Mouse (Mus musculus) lung, adult 2 months (tissue): ENCODE measurements around the gene Thumpd2. TPM values are rescaled to one million over a fixed set of nuclear protein-coding genes. Genes with fewer than 3 reads are reported as not detected.
A peak's percentile ranks its signal among the peaks of the same experiment; 100 is the strongest.

ENCODE experiments used
- DNase-seq: peaks from one replicate; pipeline ENCODE4 v3.0.0; 2022
- H3K4me1 ChIP-seq: fragments of 200-500 bp; 2 replicates; pipeline ENCODE4 v1.6.1; 2011; ENCODE audit warnings: low read length; ENCODE audit not compliant: control insufficient read depth, insufficient read depth
- H3K4me3 ChIP-seq: fragments of 200-500 bp; replicated peaks from 2 replicates; pipeline ENCODE3; 2011; ENCODE audit warnings: low read depth, mild to moderate bottlenecking, control low read depth, low read length; ENCODE audit errors: extremely low read depth
- CTCF ChIP-seq: fragments of 200-500 bp; IDR thresholded peaks from 2 replicates; pipeline ENCODE4 v1.5.1; 2011; ENCODE audit warnings: mild to moderate bottlenecking, low read length, control low read depth; ENCODE audit not compliant: insufficient read depth
- POLR2A ChIP-seq: fragments of 200-500 bp; IDR thresholded peaks from 2 replicates; pipeline ENCODE4 v1.6.1; 2011; ENCODE audit warnings: low read depth, mild to moderate bottlenecking, control low read depth, low read length, borderline replicate concordance; ENCODE audit errors: extremely low read depth
- WGBS: fragments of 180-500 bp; shearing (Covaris S2); methylation state at CpG from one replicate; pipeline ENCODE4 v1.1.7; 2018; 5-methylcytosine and 5-hydroxymethylcytosine counted together
- polyA plus RNA-seq: library from polyadenylated mRNA; depleted of rRNA; stranded (reverse); fragments of >200 nt; gene quantifications from 2 replicates; pipeline ENCODE4 v1.2.3, GENCODE M21; 2012

The Thumpd2 gene
- polyA plus RNA-seq, 1 experiment: 1.3 TPM

GRCm38 (mm10) chr17:81041662-81042061 lies 23.2 kb downstream of the Thumpd2 start:
- TF ChIP-seq POLR2A: no peak
- TF ChIP-seq CTCF: no peak
- H3K4me3 ChIP-seq: no peak overlapping the region
- DNase-seq: no peak
- no peaks in the 10 kb centered on the region for H3K4me1 ChIP-seq
- 75% methylated on average over 2 of the region's 2 CpGs for WGBS

GRCm38 (mm10) chr17:81038707-81039408 lies 26.0 kb downstream of the Thumpd2 start:
- no peak for DNase-seq
- H3K4me1 ChIP-seq: no peaks in the 10 kb centered on the region
- TF ChIP-seq POLR2A: no peak
- WGBS: 86% methylated on average over 2 of the region's 2 CpGs
- H3K4me3 ChIP-seq: no peak overlapping the region

GRCm38 (mm10) chr17:81035354-81035753 lies 29.5 kb downstream of the Thumpd2 start:
- WGBS: 86% methylated on average over 5 of the region's 5 CpGs

GRCm38 (mm10) chr17:81032957-81033356 lies 31.9 kb downstream of the Thumpd2 start:
- Histone ChIP-seq H3K4me3 (no peak overlapping the region), H3K4me1 (no peaks in the 10 kb centered on the region)
- TF ChIP-seq CTCF (no peak), POLR2A (no peak)
- 73% methylated on average over 2 of the region's 2 CpGs for WGBS
- no peak for DNase-seq

More at GRCm38 (mm10) chr17:81035354-81035753, 29.5 kb downstream of the Thumpd2 start:
- DNase-seq: no peak
- Histone ChIP-seq H3K4me3 (no peak overlapping the region), H3K4me1 (no peaks in the 10 kb centered on the region)
- TF ChIP-seq CTCF: no peak
- no peak for TF ChIP-seq POLR2A

- 88% methylated on average over 3 of the region's 3 CpGs for WGBS
- no peak for DNase-seq
- Histone ChIP-seq H3K4me1 (no peaks in the 10 kb centered on the region), H3K4me3 (no peak overlapping the region)
- TF ChIP-seq POLR2A (no peak), CTCF (no peak)
Observed at GRCm38 (mm10) chr17:81031830-81032442, 32.9 kb downstream of the Thumpd2 start.

- Histone ChIP-seq H3K4me3 (no peak overlapping the region), H3K4me1 (no peaks in the 10 kb centered on the region)
- TF ChIP-seq POLR2A (no peak), CTCF (no peak)
- 95% methylated on average over 6 of the region's 6 CpGs for WGBS
- no peak for DNase-seq
Observed at GRCm38 (mm10) chr17:81027331-81027730, 37.6 kb downstream of the Thumpd2 start.

GRCm38 (mm10) chr17:81017132-81017531 lies 47.8 kb downstream of the Thumpd2 start:
- H3K4me3 ChIP-seq: no peak overlapping the region
- peaks cover 5% of the 10 kb centered on the region for H3K4me1 ChIP-seq
- TF ChIP-seq CTCF: peak; percentile 39
- no peak for TF ChIP-seq POLR2A
- no peak for DNase-seq
- 50% methylated on average over 1 of the region's 1 CpGs for WGBS

- no peak for TF ChIP-seq POLR2A
- TF ChIP-seq CTCF: peak; percentile 48
- 22% methylated on average over 4 of the region's 4 CpGs for WGBS
- DNase-seq: peak; percentile 11
- Histone ChIP-seq H3K4me1 (peaks cover 5% of the 10 kb centered on the region), H3K4me3 (no peak overlapping the region)
Observed at GRCm38 (mm10) chr17:81015814-81016447, 49.0 kb downstream of the Thumpd2 start.

GRCm38 (mm10) chr17:81010844-81011685 lies 53.8 kb downstream of the Thumpd2 start:
- peaks cover 4% of the 10 kb centered on the region for H3K4me1 ChIP-seq
- no peak for DNase-seq
- no peak overlapping the region for H3K4me3 ChIP-seq
- TF ChIP-seq POLR2A (no peak), CTCF (no peak)
- 70% methylated on average over 18 of the region's 18 CpGs for WGBS
